Mouse (Mus musculus) hindbrain, embryonic 10.5 days (tissue): ENCODE results near the gene Actg1. TPM values are rescaled to one million over a fixed set of nuclear protein-coding genes. Genes with fewer than 3 reads are reported as not detected.

Experiments
- DNase-seq: peaks from one replicate; pipeline ENCODE4 v3.0.0-alpha.2; 2017; ENCODE audit warnings: low spot score
- H3K27ac ChIP-seq: fragments of 300-500 bp; sonication (generic); 2 replicates; pipeline ENCODE4 v1.5.1; 2016; ENCODE audit warnings: mild to moderate bottlenecking, moderate library complexity
- H3K27me3 ChIP-seq: fragments of 300-500 bp; sonication (generic); 2 replicates; pipeline ENCODE4 v1.6.1; 2016; ENCODE audit warnings: mild to moderate bottlenecking; ENCODE audit not compliant: poor library complexity, insufficient read depth, severe bottlenecking
- H3K36me3 ChIP-seq: fragments of 300-500 bp; sonication (generic); 2 replicates; pipeline ENCODE4 v1.6.1; 2016; ENCODE audit warnings: mild to moderate bottlenecking, moderate library complexity
- H3K4me1 ChIP-seq: fragments of 300-500 bp; sonication (generic); replicated peaks from 2 replicates; pipeline ENCODE4 v1.6.1; 2016; ENCODE audit warnings: mild to moderate bottlenecking
- H3K4me3 ChIP-seq: fragments of 300-500 bp; sonication (generic); 2 replicates; pipeline ENCODE4 v1.5.1; 2016; ENCODE audit warnings: mild to moderate bottlenecking, moderate library complexity
- H3K9me3 ChIP-seq: fragments of 300-500 bp; sonication (generic); 2 replicates; pipeline ENCODE4 v1.6.1; 2016; ENCODE audit warnings: mild to moderate bottlenecking, moderate library complexity
- WGBS: fragments of 180-500 bp; shearing (Covaris S2); methylation state at CpG from one replicate; pipeline ENCODE4 v1.1.7; 2016; 5-methylcytosine and 5-hydroxymethylcytosine counted together
- polyA plus RNA-seq: library from polyadenylated mRNA; unstranded; fragments of >200 nt; fragmentation: Nextera tagmentation; extraction: Ambion mirVana; gene quantifications from 2 replicates; pipeline ENCODE4 v1.2.1, GENCODE M21; 2016

Actg1 gene
- polyA plus RNA-seq, 1 experiment from 2014 or later: 3,536 TPM

DNA sequence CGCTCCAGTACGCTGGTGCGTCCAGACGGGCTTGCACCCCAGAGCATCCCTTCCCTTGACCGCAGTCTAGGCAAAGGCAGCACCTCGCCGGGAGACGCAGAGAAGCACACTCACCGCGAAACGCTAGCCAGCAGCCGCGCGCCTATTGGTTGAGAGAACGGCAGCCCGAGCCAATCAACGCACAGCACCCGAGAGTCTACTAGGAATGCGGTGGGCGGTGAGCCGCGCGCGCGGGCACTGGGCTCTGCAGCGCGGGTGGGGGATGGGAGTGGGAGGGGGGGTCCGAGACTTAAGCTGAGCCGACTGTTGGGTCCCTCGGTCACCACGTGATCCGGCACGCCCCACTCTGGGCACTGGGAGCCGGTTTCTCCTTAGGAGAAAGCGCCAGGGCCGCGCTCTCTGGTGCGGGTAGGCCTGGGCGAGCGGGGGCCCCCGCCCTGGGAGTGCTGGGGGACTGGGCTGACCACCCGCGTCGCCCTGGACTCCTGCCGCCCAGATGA, 37.5 kb downstream of the Actg1 start:
- no peaks in the 10 kb centered on the region for H3K36me3 ChIP-seq
- DNase-seq: peak; percentile 97
- H3K27me3 ChIP-seq: peaks cover 24% of the 10 kb centered on the region
- WGBS: under 1% methylated on average over 45 of the region's 45 CpGs
- H3K27ac ChIP-seq: peak overlapping the region; percentile 97
- H3K9me3 ChIP-seq: no peaks in the 10 kb centered on the region
- peaks cover 76% of the 10 kb centered on the region for H3K4me1 ChIP-seq
- H3K4me3 ChIP-seq: peak overlapping the region; percentile 59

DNA sequence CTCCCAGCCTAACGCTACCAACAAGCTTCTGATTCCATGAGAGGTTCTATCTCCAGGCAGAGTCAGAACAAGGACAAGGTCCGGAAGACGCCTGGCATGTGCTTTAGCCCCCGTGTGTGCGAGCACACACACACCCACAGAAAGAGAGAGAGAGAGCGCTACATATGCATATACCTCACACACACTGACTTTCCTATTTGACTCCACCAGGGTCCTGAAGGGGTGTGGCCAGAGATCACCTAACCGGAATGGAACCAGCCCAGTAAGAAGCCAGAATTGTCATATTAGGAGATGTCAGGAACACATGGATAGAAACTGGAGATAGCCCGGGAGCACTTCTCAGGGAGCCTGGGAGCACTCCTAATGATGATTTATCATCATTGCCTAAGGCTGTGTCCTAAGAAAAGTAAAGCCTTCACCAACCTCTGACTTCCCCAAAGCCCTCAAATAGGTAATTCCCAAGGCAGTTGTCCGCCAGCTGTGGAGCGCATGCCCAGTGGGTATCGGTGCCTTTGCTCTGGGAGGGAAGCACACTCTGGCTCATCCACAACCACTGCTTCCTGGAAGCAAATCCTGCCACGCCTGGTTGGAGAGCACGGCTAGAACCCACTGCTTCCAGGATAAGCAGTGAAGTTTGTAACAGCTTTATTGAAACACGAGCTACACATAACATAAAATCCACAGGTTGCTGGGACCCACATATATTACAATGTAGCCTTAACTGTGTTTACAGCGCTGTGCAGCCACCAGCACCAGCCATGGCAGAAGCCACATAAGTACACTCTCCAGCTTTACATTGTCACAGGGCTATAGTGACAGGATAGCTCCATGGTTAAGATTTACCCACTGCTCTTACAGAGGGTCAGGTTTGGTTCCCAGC, 39.7 kb downstream of the Actg1 start:
- H3K36me3 ChIP-seq: no peaks in the 10 kb centered on the region
- H3K27me3 ChIP-seq: peaks cover 32% of the 10 kb centered on the region
- H3K4me3 ChIP-seq: peak overlapping the region; percentile 9
- WGBS: 54% methylated on average over 15 of the region's 15 CpGs
- no peaks in the 10 kb centered on the region for H3K9me3 ChIP-seq
- peak; percentile 2 for DNase-seq
- H3K4me1 ChIP-seq: peaks cover 76% of the 10 kb centered on the region
- peak overlapping the region; percentile 56; the same call in 1 of the 2 replicates for H3K27ac ChIP-seq

- Histone ChIP-seq H3K4me1 (peaks cover 82% of the 10 kb centered on the region), H3K36me3 (no peaks in the 10 kb centered on the region), H3K27ac (peak overlapping the region; percentile 98), H3K27me3 (peaks cover 34% of the 10 kb centered on the region), H3K9me3 (no peaks in the 10 kb centered on the region), H3K4me3 (peak overlapping the region; percentile 63)
- peak; percentile 97 for DNase-seq
- 6% methylated on average over 19 of the region's 19 CpGs for WGBS
Observed at GRCm38 (mm10) chr11:120307566-120308430, 40.5 kb downstream of the Actg1 start.

- Histone ChIP-seq H3K4me3 (peak overlapping the region; percentile 63), H3K27me3 (peaks cover 34% of the 10 kb centered on the region)
Observed at GRCm38 (mm10) chr11:120307132-120307413, 41.3 kb downstream of the Actg1 start.

DNA sequence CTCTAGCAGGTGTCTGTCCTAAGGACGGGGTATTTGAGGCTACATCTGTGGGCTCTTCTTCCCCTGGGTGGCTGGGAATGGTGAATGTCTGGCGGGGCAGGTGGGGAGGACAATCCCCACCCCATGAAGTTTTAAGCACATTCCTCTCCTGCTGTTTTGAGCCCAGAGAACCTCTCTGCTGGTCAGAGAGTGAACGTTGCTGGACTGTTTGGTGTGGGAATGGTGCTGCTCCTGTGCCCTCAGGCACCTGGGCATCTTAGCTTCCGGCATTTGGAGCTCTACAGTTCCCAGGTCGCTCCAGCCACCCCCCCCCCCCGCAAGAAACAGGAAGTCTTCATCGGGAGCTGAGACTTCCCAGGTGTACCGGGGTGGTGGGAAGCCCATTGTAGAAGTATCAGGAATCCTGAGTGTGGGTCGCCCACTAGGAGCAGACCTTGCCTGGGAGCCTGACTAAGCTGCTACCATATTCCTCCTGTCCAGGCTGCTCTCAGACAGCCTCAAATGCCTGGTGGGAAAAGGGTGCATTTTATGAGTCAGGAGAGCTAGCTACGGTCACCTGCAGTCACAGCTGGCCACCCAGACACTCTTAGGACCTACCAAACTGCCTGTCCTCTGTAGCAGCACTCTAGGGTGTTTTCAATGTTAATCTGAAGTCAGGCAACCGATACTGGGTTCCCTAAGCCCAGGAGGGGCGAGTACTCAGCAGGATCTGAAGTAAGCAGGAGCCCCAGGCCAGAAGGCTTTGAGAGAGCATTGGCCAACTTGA, 41.8 kb downstream of the Actg1 start:
- H3K4me3 ChIP-seq: peak overlapping the region; percentile 63
- peaks cover 34% of the 10 kb centered on the region for H3K27me3 ChIP-seq
- H3K4me1 ChIP-seq: peaks cover 79% of the 10 kb centered on the region
- H3K9me3 ChIP-seq: no peaks in the 10 kb centered on the region
- H3K27ac ChIP-seq: peak overlapping the region; percentile 98
- H3K36me3 ChIP-seq: no peaks in the 10 kb centered on the region
- 42% methylated on average over 12 of the region's 12 CpGs for WGBS
- no peak for DNase-seq

More at GRCm38 (mm10) chr11:120307132-120307413, 41.3 kb downstream of the Actg1 start:
- Histone ChIP-seq H3K36me3 (no peaks in the 10 kb centered on the region), H3K27ac (peak overlapping the region; percentile 98), H3K9me3 (no peaks in the 10 kb centered on the region), H3K4me1 (peaks cover 80% of the 10 kb centered on the region)
- WGBS: 9% methylated on average over 5 of the region's 5 CpGs
- DNase-seq: no peak

- H3K4me1 ChIP-seq: peaks cover 72% of the 10 kb centered on the region
- no peaks in the 10 kb centered on the region for H3K9me3 ChIP-seq
- H3K4me3 ChIP-seq: peak overlapping the region; percentile 63
- no peak for DNase-seq
- H3K36me3 ChIP-seq: no peaks in the 10 kb centered on the region
- peak overlapping the region; percentile 98 for H3K27ac ChIP-seq
- 22% methylated on average over 15 of the region's 15 CpGs for WGBS
- H3K27me3 ChIP-seq: peaks cover 34% of the 10 kb centered on the region
Observed at GRCm38 (mm10) chr11:120305535-120306365, 42.6 kb downstream of the Actg1 start.

- peak overlapping the region; percentile 63 for H3K4me3 ChIP-seq
- peaks cover 34% of the 10 kb centered on the region for H3K27me3 ChIP-seq
- WGBS: under 1% methylated on average over 53 of the region's 53 CpGs
- no peaks in the 10 kb centered on the region for H3K36me3 ChIP-seq
- peak; percentile 99 for DNase-seq
- H3K9me3 ChIP-seq: no peaks in the 10 kb centered on the region
- H3K27ac ChIP-seq: peak overlapping the region; percentile 98
- H3K4me1 ChIP-seq: peaks cover 66% of the 10 kb centered on the region
Observed at GRCm38 (mm10) chr11:120304886-120305534, 43.3 kb downstream of the Actg1 start.

- no peaks in the 10 kb centered on the region for H3K36me3 ChIP-seq
- peak overlapping the region; percentile 98 for H3K27ac ChIP-seq
- H3K9me3 ChIP-seq: no peaks in the 10 kb centered on the region
- no peak for DNase-seq
- peaks cover 73% of the 10 kb centered on the region for H3K4me1 ChIP-seq
- WGBS: 44% methylated on average over 5 of the region's 5 CpGs
- peak overlapping the region; percentile 63 for H3K4me3 ChIP-seq
- peaks cover 34% of the 10 kb centered on the region for H3K27me3 ChIP-seq
Observed at GRCm38 (mm10) chr11:120304350-120304694, 44.0 kb downstream of the Actg1 start.

- Histone ChIP-seq H3K27me3 (peaks cover 30% of the 10 kb centered on the region), H3K4me1 (peaks cover 73% of the 10 kb centered on the region), H3K9me3 (no peaks in the 10 kb centered on the region), H3K36me3 (no peaks in the 10 kb centered on the region), H3K4me3 (peak overlapping the region; percentile 63), H3K27ac (peak overlapping the region; percentile 98)
- WGBS: 91% methylated on average over 21 of the region's 21 CpGs
- DNase-seq: no peak
Observed at GRCm38 (mm10) chr11:120303559-120304349, 44.6 kb downstream of the Actg1 start.

DNA sequence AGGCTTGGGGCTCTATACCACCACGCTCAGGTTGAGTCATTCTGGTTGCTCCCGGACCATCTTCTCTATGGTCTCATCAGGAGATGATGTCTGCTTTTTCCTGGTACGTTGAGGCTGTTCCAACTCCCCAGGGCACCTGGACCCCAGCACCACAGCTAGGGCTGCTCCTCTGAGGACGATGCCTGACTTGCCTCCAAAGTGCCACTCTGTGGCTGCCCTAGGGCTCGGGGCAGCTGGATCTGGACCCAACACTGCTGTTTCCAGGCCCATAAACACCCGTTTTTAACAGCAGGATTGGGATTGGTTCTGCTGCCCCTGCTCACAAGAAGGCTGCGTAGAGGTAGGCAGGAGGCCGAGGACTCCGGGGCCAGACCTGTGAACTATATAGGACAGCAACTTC, 45.2 kb downstream of the Actg1 start:
- Histone ChIP-seq H3K36me3 (no peaks in the 10 kb centered on the region), H3K27me3 (peaks cover 25% of the 10 kb centered on the region), H3K4me1 (peaks cover 67% of the 10 kb centered on the region), H3K9me3 (no peaks in the 10 kb centered on the region), H3K4me3 (peak overlapping the region; percentile 11; the same call in 1 of the 2 replicates), H3K27ac (peak overlapping the region; percentile 64)
- whole genome bisulfite sequencing: 85% methylated on average over 9 of the region's 9 CpGs
- DNase-seq: no peak

DNA sequence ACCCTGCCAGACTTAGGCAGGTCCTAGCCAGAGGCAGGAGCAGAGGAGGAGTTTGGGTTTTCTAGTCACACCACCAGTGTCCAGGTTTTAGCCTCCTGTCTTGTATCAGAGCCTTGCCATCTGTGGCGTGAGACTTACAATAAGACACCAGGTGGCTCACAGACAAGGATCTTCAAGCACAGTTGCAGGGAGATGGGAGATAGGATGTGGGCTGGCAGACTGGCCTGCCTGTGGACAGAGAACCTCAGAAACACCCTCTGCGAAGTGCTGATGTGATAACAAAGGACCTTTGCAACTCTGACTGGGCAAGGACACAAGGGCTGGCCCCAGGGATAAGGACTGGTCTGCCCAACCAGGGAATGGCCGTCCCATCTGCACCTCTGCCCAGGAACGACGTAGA, 48.9 kb downstream of the Actg1 start:
- Histone ChIP-seq H3K27ac (peak overlapping the region; percentile 68), H3K4me1 (peaks cover 68% of the 10 kb centered on the region), H3K4me3 (no peak overlapping the region), H3K9me3 (no peaks in the 10 kb centered on the region), H3K36me3 (no peaks in the 10 kb centered on the region), H3K27me3 (peaks cover 9% of the 10 kb centered on the region)
- WGBS: 55% methylated on average over 5 of the region's 5 CpGs
- no peak for DNase-seq
